Mouse (Mus musculus) gastrocnemius, adult 2 months (tissue): ENCODE measurements around the gene A930018P22Rik. TPM values are rescaled to one million over a fixed set of nuclear protein-coding genes. Genes with fewer than 3 reads are reported as not detected.

ENCODE experiments used
- DNase-seq: peaks from one replicate; pipeline ENCODE4 v3.0.0; 2022
- H3K27ac ChIP-seq: fragments of 200-600 bp; 2 replicates; pipeline ENCODE4 v1.8.1; 2022; ENCODE audit warnings: mild to moderate bottlenecking
- H3K4me3 ChIP-seq: fragments of 200-600 bp; 2 replicates; pipeline ENCODE4 v1.8.1; 2022; ENCODE audit warnings: mild to moderate bottlenecking, moderate library complexity
- CTCF ChIP-seq: fragments of 200-600 bp; IDR thresholded peaks from 2 replicates; pipeline ENCODE4 v1.8.1; 2022; ENCODE audit warnings: antibody characterized with exemption, mild to moderate bottlenecking, moderate library complexity
- intact Hi-C: fragments of 180-260 bp; cut with DNase I; formaldehyde crosslinking; loops from one replicate; pipeline ENCODE4 v1.15.1; 2025
- total RNA-seq, 2 experiments: library from RNA; stranded (reverse); gene quantifications; 2 replicates each; pipeline ENCODE4 v1.2.3; 2021

A930018P22Rik gene
- total RNA-seq, 2 experiments from 2014 or later, result 0.39 to 0.61 TPM

GRCm38 (mm10) chr2:104123540-104123939, 971 bp downstream of the A930018P22Rik start:
- H3K4me3 ChIP-seq, result peak overlapping the region; percentile 83
- intact Hi-C loops, result loop anchor here (2.0 to 5.0 kb wide), 2 partner anchors 89 to 469 kb away; partner anchors contain the start of gene Cstf3
- no peak for DNase-seq
- peak overlapping the region; percentile 93 for H3K27ac ChIP-seq
- TF ChIP-seq CTCF, result no peak

GRCm38 (mm10) chr2:104124071-104124470, 1.5 kb downstream of the A930018P22Rik start:
- no peak for TF ChIP-seq CTCF
- no peak for DNase-seq

GRCm38 (mm10) chr2:104128803-104129531, 6.4 kb downstream of the A930018P22Rik start:
- TF ChIP-seq CTCF, result no peak
- intact Hi-C loops, result no loop called here
- DNase-seq, result peak; percentile 52
- peak overlapping the region; percentile 52 for H3K4me3 ChIP-seq
- peak overlapping the region; percentile 76 for H3K27ac ChIP-seq

More at GRCm38 (mm10) chr2:104124071-104124470, 1.5 kb downstream of the A930018P22Rik start:
- intact Hi-C loops, result loop anchor here (5.0 kb wide), 1 partner anchor 468 kb away; the partner anchor contains the start of gene Cstf3
- H3K4me3 ChIP-seq, result no peak overlapping the region
- 0 out of 2 replicates have a peak overlapping the region, but pooled peaks have one; percentile 93 for H3K27ac ChIP-seq

GRCm38 (mm10) chr2:104130165-104130564, 7.6 kb downstream of the A930018P22Rik start:
- no peak for DNase-seq
- Histone ChIP-seq H3K4me3 (no peak overlapping the region), H3K27ac (peak overlapping the region; percentile 76)
- TF ChIP-seq CTCF, result no peak
- intact Hi-C loops, result loop anchor here (5.0 kb wide), 1 partner anchor 192 kb away; no protein-coding TSS in a partner anchor

GRCm38 (mm10) chr2:104130969-104131368, 8.4 kb downstream of the A930018P22Rik start:
- peak; percentile 50 for DNase-seq
- peak; percentile 78 for TF ChIP-seq CTCF
- Histone ChIP-seq H3K4me3 (no peak overlapping the region), H3K27ac (peak overlapping the region; percentile 76; the same call in 1 of the 2 replicates)
- intact Hi-C loops, result loop anchor here (5.0 kb wide), 1 partner anchor 191 kb away; no protein-coding TSS in a partner anchor

GRCm38 (mm10) chr2:104132266-104132859, 9.8 kb downstream of the A930018P22Rik start:
- no peak for DNase-seq

GRCm38 (mm10) chr2:104133042-104133810, 10.7 kb downstream of the A930018P22Rik start:
- no peak overlapping the region for H3K4me3 ChIP-seq
- H3K27ac ChIP-seq, result no peak overlapping the region
- no peak for DNase-seq
- intact Hi-C loops, result loop anchor here (5.0 kb wide), 1 partner anchor 189 kb away; no protein-coding TSS in a partner anchor
- no peak for TF ChIP-seq CTCF

More at GRCm38 (mm10) chr2:104132266-104132859, 9.8 kb downstream of the A930018P22Rik start:
- no peak overlapping the region; the same call in 1 of the 2 replicates for H3K27ac ChIP-seq
- no peak for TF ChIP-seq CTCF
- intact Hi-C loops, result loop anchor here (5.0 kb wide), 1 partner anchor 190 kb away; no protein-coding TSS in a partner anchor
- H3K4me3 ChIP-seq, result no peak overlapping the region

GRCm38 (mm10) chr2:104134150-104135056, 11.8 kb downstream of the A930018P22Rik start:
- DNase-seq, result peak; percentile 61
- peak; percentile 97 for TF ChIP-seq CTCF
- H3K4me3 ChIP-seq, result no peak overlapping the region
- H3K27ac ChIP-seq, result peak overlapping the region; percentile 63
- intact Hi-C loops, result loop anchor here (1.0 to 5.0 kb wide), 3 partner anchors 188 to 358 kb away; partner anchors contain the start of gene Hipk3

- no peak for DNase-seq
- Histone ChIP-seq H3K4me3 (no peak overlapping the region), H3K27ac (0 out of 2 replicates have a peak overlapping the region, but pooled peaks have one; percentile 31)
- TF ChIP-seq CTCF, result no peak
- intact Hi-C loops, result loop anchor here (5.0 kb wide), 1 partner anchor 356 kb away; the partner anchor contains the start of gene Hipk3
Observed at GRCm38 (mm10) chr2:104135920-104136319, 13.4 kb downstream of the A930018P22Rik start.

GRCm38 (mm10) chr2:104142140-104142539, 19.6 kb downstream of the A930018P22Rik start:
- TF ChIP-seq CTCF, result no peak
- Histone ChIP-seq H3K27ac (no peak overlapping the region), H3K4me3 (no peak overlapping the region)
- intact Hi-C loops, result no loop called here
- no peak for DNase-seq

- DNase-seq, result no peak
- H3K4me3 ChIP-seq, result no peak overlapping the region
- intact Hi-C loops, result no loop called here
- no peak for TF ChIP-seq CTCF
- no peak overlapping the region for H3K27ac ChIP-seq
Observed at GRCm38 (mm10) chr2:104144004-104144403, 21.4 kb downstream of the A930018P22Rik start.
